Mouse (Mus musculus): ENCODE measurements around the gene Vmn2r105.

- TF ChIP-seq CTCF (IDR thresholded peaks at IDR 0.05; ENCODE audit: borderline replicate concordance, insufficient read depth, low read depth, low read length) (no peak), POLR2A (IDR thresholded peaks at IDR 0.05; ENCODE audit: borderline replicate concordance, insufficient read depth, low read length) (no peak)
Observed at GRCm38 (mm10) chr17:20255522-20255921, 20.7 kb upstream of the Vmn2r105 start.
